Mouse (Mus musculus) heart, embryonic 16.5 days (tissue): ENCODE data around the gene Rap1gds1. TPM values are rescaled to one million over a fixed set of nuclear protein-coding genes. Genes with fewer than 3 reads are reported as not detected.

Experiments used
- ATAC-seq: fragments of 200-750 bp; cut with Nextera tagmentation; replicated peaks from 2 replicates; pipeline ENCODE4 v1.8.0; 2017; ENCODE audit warnings: moderate number of reproducible peaks; ENCODE audit not compliant: insufficient read depth, low FRiP score; ENCODE audit errors: extremely low read depth
- H3K27ac ChIP-seq: fragments of 300-500 bp; sonication (generic); 2 replicates; pipeline ENCODE4 v1.5.1; 2014; ENCODE audit warnings: mild to moderate bottlenecking, low read length, control low read depth, moderate library complexity
- H3K27me3 ChIP-seq: fragments of 300-500 bp; sonication (generic); 2 replicates; pipeline ENCODE4 v1.6.1; 2014; ENCODE audit warnings: low read length, mixed read lengths; ENCODE audit not compliant: control insufficient read depth, insufficient read depth
- H3K36me3 ChIP-seq: fragments of 300-500 bp; sonication (generic); 2 replicates; pipeline ENCODE4 v1.6.1; 2014; ENCODE audit not compliant: control insufficient read depth, insufficient read depth
- H3K4me1 ChIP-seq: fragments of 300-500 bp; sonication (generic); 2 replicates; pipeline ENCODE4 v1.6.1; 2014; ENCODE audit warnings: low read length, mixed read lengths; ENCODE audit not compliant: control insufficient read depth, insufficient read depth
- H3K4me2 ChIP-seq: fragments of 300-500 bp; sonication (generic); 2 replicates; pipeline ENCODE4 v1.6.1; 2014; ENCODE audit warnings: low read depth, mild to moderate bottlenecking, control low read depth, low read length
- H3K4me3 ChIP-seq: fragments of 300-500 bp; sonication (generic); 2 replicates; pipeline ENCODE4 v1.5.1; 2014; ENCODE audit warnings: mild to moderate bottlenecking, control low read depth, low read length
- H3K9ac ChIP-seq: fragments of 300-500 bp; sonication (generic); 2 replicates; pipeline ENCODE4 v1.6.1; 2014; ENCODE audit warnings: low read length, control low read depth
- H3K9me3 ChIP-seq: fragments of 300-500 bp; sonication (generic); replicated peaks from 2 replicates; pipeline ENCODE4 v1.6.1; 2016; ENCODE audit warnings: low read length; ENCODE audit not compliant: control insufficient read depth
- WGBS: fragments of 180-500 bp; shearing (Covaris S2); extraction: QIAGEN DNeasy Blood & Tissue Kit; methylation state at CpG from one replicate; pipeline ENCODE4 v1.1.7; 2014; 5-methylcytosine and 5-hydroxymethylcytosine counted together
- polyA plus RNA-seq: library from polyadenylated mRNA; unstranded; fragments of >200 nt; fragmentation: Nextera tagmentation; extraction: Ambion mirVana; gene quantifications from 2 replicates; pipeline ENCODE4 v1.2.1, GENCODE M21; 2015

Gene Rap1gds1
- polyA plus RNA-seq, 1 experiment from 2014 or later, result 56.2 TPM

- 92% methylated on average over 10 of the region's 10 CpGs for WGBS
- no peak overlapping the region for H3K4me3 ChIP-seq
- H3K9me3 ChIP-seq, result 0 out of 2 replicates have a peak, but pooled peaks cover 2% of the 10 kb centered on the region
- ATAC-seq, result no peak
- H3K4me1 ChIP-seq, result no peaks in the 10 kb centered on the region
- H3K36me3 ChIP-seq, result peaks cover 32% of the 10 kb centered on the region
- no peaks in the 10 kb centered on the region for H3K27me3 ChIP-seq
- H3K27ac ChIP-seq, result no peak overlapping the region
- no peak overlapping the region for H3K4me2 ChIP-seq
- no peak overlapping the region for H3K9ac ChIP-seq
Observed at GRCm38 (mm10) chr3:138937241-138937640, 137.8 kb downstream of the Rap1gds1 start.

- Histone ChIP-seq H3K27ac (no peak overlapping the region), H3K9ac (no peak overlapping the region), H3K27me3 (no peaks in the 10 kb centered on the region), H3K4me2 (no peak overlapping the region), H3K4me1 (no peaks in the 10 kb centered on the region), H3K4me3 (no peak overlapping the region), H3K9me3 (0 out of 2 replicates have a peak, but pooled peaks cover 2% of the 10 kb centered on the region), H3K36me3 (peaks cover 32% of the 10 kb centered on the region)
- no peak for ATAC-seq
- WGBS, result 87% methylated on average over 8 of the region's 8 CpGs
Observed at GRCm38 (mm10) chr3:138936780-138937179, 138.2 kb downstream of the Rap1gds1 start.

GRCm38 (mm10) chr3:138927437-138927836 lies 147.6 kb downstream of the Rap1gds1 start:
- WGBS, result 94% methylated on average over 4 of the region's 4 CpGs
- H3K4me3 ChIP-seq, result no peak overlapping the region
- no peak for ATAC-seq
- peaks cover 5% of the 10 kb centered on the region; the same call in 1 of the 2 replicates for H3K4me1 ChIP-seq
- H3K27me3 ChIP-seq, result no peaks in the 10 kb centered on the region
- H3K27ac ChIP-seq, result no peak overlapping the region
- H3K36me3 ChIP-seq, result peaks cover 11% of the 10 kb centered on the region
- no peak overlapping the region for H3K9ac ChIP-seq
- no peak overlapping the region for H3K4me2 ChIP-seq
- H3K9me3 ChIP-seq, result no peaks in the 10 kb centered on the region; the same call in 1 of the 2 replicates

- WGBS, result 68% methylated on average over 8 of the region's 8 CpGs
- Histone ChIP-seq H3K27me3 (no peaks in the 10 kb centered on the region), H3K9me3 (no peaks in the 10 kb centered on the region), H3K27ac (no peak overlapping the region), H3K4me1 (peaks cover 5% of the 10 kb centered on the region; the same call in 1 of the 2 replicates), H3K4me3 (no peak overlapping the region), H3K4me2 (no peak overlapping the region), H3K9ac (no peak overlapping the region), H3K36me3 (peaks cover 11% of the 10 kb centered on the region)
- ATAC-seq, result no peak
Observed at GRCm38 (mm10) chr3:138926161-138926560, 148.8 kb downstream of the Rap1gds1 start.

- Histone ChIP-seq H3K27ac (peak overlapping the region; percentile 50; the same call in 1 of the 2 replicates), H3K27me3 (no peaks in the 10 kb centered on the region), H3K4me2 (no peak overlapping the region), H3K4me3 (no peak overlapping the region), H3K9ac (no peak overlapping the region), H3K36me3 (peaks cover 4% of the 10 kb centered on the region; the same call in 1 of the 2 replicates), H3K9me3 (no peaks in the 10 kb centered on the region; the same call in 1 of the 2 replicates), H3K4me1 (peaks cover 13% of the 10 kb centered on the region)
- ATAC-seq, result peak; percentile 99
- 25% methylated on average over 4 of the region's 4 CpGs for WGBS
Observed at GRCm38 (mm10) chr3:138918241-138918640, 156.8 kb downstream of the Rap1gds1 start.

GRCm38 (mm10) chr3:138917016-138917415 lies 158.0 kb downstream of the Rap1gds1 start:
- Histone ChIP-seq H3K9ac (no peak overlapping the region), H3K27ac (no peak overlapping the region), H3K4me2 (no peak overlapping the region), H3K9me3 (no peaks in the 10 kb centered on the region; the same call in 1 of the 2 replicates), H3K27me3 (no peaks in the 10 kb centered on the region), H3K36me3 (peaks cover 4% of the 10 kb centered on the region; the same call in 1 of the 2 replicates), H3K4me3 (no peak overlapping the region), H3K4me1 (peaks cover 13% of the 10 kb centered on the region)
- 53% methylated on average over 4 of the region's 4 CpGs for WGBS
- no peak for ATAC-seq

DNA sequence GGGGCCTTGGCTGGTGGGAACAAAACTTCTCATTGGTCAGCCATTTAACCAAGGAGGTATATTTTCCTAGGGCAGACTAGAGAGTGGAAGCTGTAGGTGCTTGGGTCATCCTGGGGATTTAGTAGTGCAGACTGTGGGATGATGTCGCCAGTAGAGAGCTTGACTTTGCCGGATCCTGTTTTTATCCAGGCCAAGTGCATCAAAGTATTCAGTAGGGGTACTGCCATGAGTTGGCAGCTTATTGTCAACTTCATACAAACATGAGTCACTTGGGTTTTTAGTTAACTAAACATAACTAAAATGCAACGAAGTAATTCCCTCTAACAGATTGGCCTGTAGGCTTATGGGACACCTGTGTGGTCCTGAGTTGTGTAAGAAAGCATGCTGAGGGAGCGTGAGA lies 158.4 kb downstream of the Rap1gds1 start:
- H3K36me3 ChIP-seq, result peaks cover 4% of the 10 kb centered on the region; the same call in 1 of the 2 replicates
- no peaks in the 10 kb centered on the region for H3K27me3 ChIP-seq
- ATAC-seq, result no peak
- H3K9ac ChIP-seq, result no peak overlapping the region
- H3K27ac ChIP-seq, result no peak overlapping the region
- WGBS, result 85% methylated on average over 4 of the region's 4 CpGs
- H3K4me3 ChIP-seq, result no peak overlapping the region
- no peaks in the 10 kb centered on the region; the same call in 1 of the 2 replicates for H3K9me3 ChIP-seq
- no peak overlapping the region for H3K4me2 ChIP-seq
- peaks cover 13% of the 10 kb centered on the region for H3K4me1 ChIP-seq

GRCm38 (mm10) chr3:138914626-138915288 lies 160.2 kb downstream of the Rap1gds1 start:
- WGBS, result 66% methylated on average over 8 of the region's 8 CpGs
- Histone ChIP-seq H3K9me3 (no peaks in the 10 kb centered on the region; the same call in 1 of the 2 replicates), H3K36me3 (peaks cover 2% of the 10 kb centered on the region; the same call in 1 of the 2 replicates), H3K4me2 (no peak overlapping the region), H3K4me1 (peaks cover 13% of the 10 kb centered on the region), H3K9ac (no peak overlapping the region), H3K4me3 (no peak overlapping the region), H3K27ac (no peak overlapping the region), H3K27me3 (no peaks in the 10 kb centered on the region)
- ATAC-seq, result no peak

DNA sequence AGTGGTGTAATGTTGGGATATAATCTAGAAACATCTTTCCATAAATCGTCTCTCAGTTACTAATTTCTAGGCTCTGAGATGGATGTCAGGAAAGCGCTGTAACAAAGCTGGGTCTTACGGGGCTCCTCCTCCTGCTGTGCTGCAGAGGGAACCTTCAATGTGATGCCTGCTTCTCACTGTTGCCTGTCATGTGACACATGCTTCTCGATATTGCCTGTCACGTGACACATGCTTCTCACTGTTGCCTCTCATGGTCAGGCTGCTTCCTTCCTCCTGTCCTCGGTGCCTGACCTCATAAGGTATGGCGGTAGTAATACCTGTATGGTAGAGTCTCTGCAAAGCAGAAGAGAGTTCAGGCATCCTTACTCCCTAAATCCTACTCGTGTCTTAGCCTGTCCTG lies 162.5 kb downstream of the Rap1gds1 start:
- Histone ChIP-seq H3K4me3 (no peak overlapping the region), H3K36me3 (no peaks in the 10 kb centered on the region), H3K27me3 (no peaks in the 10 kb centered on the region), H3K27ac (no peak overlapping the region), H3K4me1 (peaks cover 8% of the 10 kb centered on the region), H3K9me3 (no peaks in the 10 kb centered on the region), H3K9ac (no peak overlapping the region), H3K4me2 (no peak overlapping the region)
- 84% methylated on average over 8 of the region's 8 CpGs for WGBS
- no peak for ATAC-seq
